Mouse (Mus musculus): ENCODE results near the gene Dhps. TPM values are rescaled to one million over a fixed set of nuclear protein-coding genes. Genes with fewer than 3 reads are reported as not detected.

The Dhps gene
- polyA plus RNA-seq, 1 experiment from 2014 or later: 85.8 TPM

Small RNA genes lying within 50 kb of the gene (microRNA-seq; reads per million reads assigned to microRNA genes)
- gene Gm23388: 1.7 reads per million
- gene Mir7070: 0.84 reads per million

Other genes starting within 250 kb of the Dhps start
- gene Dand5, start 248.9 kb upstream of the Dhps start, polyA plus RNA-seq (2014; fragmentation: Nextera tagmentation; extraction: Ambion mirVana): 5.9 and 6.0 TPM in 2 replicates
- 49.2 and 54.2 TPM in 2 replicates for gene Gadd45gip1, start 240.2 kb upstream of the Dhps start, polyA plus RNA-seq (2014; fragmentation: Nextera tagmentation; extraction: Ambion mirVana)
- gene Rad23a, start 231.1 kb upstream of the Dhps start, polyA plus RNA-seq (2014; fragmentation: Nextera tagmentation; extraction: Ambion mirVana): 124 and 125 TPM in 2 replicates
- 758 and 944 TPM in 2 replicates for gene Calr, start 224.8 kb upstream of the Dhps start, polyA plus RNA-seq (2014; fragmentation: Nextera tagmentation; extraction: Ambion mirVana)
- 90.4 and 105 TPM in 2 replicates for gene Farsa, start 214.8 kb upstream of the Dhps start, polyA plus RNA-seq (2014; fragmentation: Nextera tagmentation; extraction: Ambion mirVana)
- 73.0 and 98.4 TPM in 2 replicates for gene Syce2, start 199.6 kb upstream of the Dhps start, polyA plus RNA-seq (2014; fragmentation: Nextera tagmentation; extraction: Ambion mirVana)
- gene Gcdh, start 177.8 kb upstream of the Dhps start, polyA plus RNA-seq (2014; fragmentation: Nextera tagmentation; extraction: Ambion mirVana): 28.6 and 43.3 TPM in 2 replicates
- 1.2 and 1.7 TPM in 2 replicates for gene Klf1, start 169.8 kb upstream of the Dhps start, polyA plus RNA-seq (2014; fragmentation: Nextera tagmentation; extraction: Ambion mirVana)
- gene Dnase2a, start 163.2 kb upstream of the Dhps start, polyA plus RNA-seq (2014; fragmentation: Nextera tagmentation; extraction: Ambion mirVana): 10.8 and 12.1 TPM in 2 replicates
- 0.21 and 0.35 TPM in 2 replicates for gene Mast1, start 134.4 kb upstream of the Dhps start, polyA plus RNA-seq (2014; fragmentation: Nextera tagmentation; extraction: Ambion mirVana)
- 0.16 TPM in 1 of 2 replicates, not detected in the other for gene Rtbdn, start 124.8 kb upstream of the Dhps start, polyA plus RNA-seq (2014; fragmentation: Nextera tagmentation; extraction: Ambion mirVana)
- gene Gm49661, start 102.3 kb upstream of the Dhps start, polyA plus RNA-seq (2014; fragmentation: Nextera tagmentation; extraction: Ambion mirVana): not detected in 2 replicates
- 965 and 1,048 TPM in 2 replicates for gene Prdx2, start 102.2 kb upstream of the Dhps start, polyA plus RNA-seq (2014; fragmentation: Nextera tagmentation; extraction: Ambion mirVana)
- 143 and 154 TPM in 2 replicates for gene Rnaseh2a, start 102.0 kb upstream of the Dhps start, polyA plus RNA-seq (2014; fragmentation: Nextera tagmentation; extraction: Ambion mirVana)
- 7.3 and 10.0 TPM in 2 replicates for gene Junb, start 93.0 kb upstream of the Dhps start, polyA plus RNA-seq (2014; fragmentation: Nextera tagmentation; extraction: Ambion mirVana)
- gene Hook2, start 81.2 kb upstream of the Dhps start, polyA plus RNA-seq (2014; fragmentation: Nextera tagmentation; extraction: Ambion mirVana): 14.6 and 18.7 TPM in 2 replicates
- gene Best2, start 57.2 kb upstream of the Dhps start, polyA plus RNA-seq (2014; fragmentation: Nextera tagmentation; extraction: Ambion mirVana): not detected in 2 replicates
- gene Asna1, start 46.5 kb upstream of the Dhps start, polyA plus RNA-seq (2014; fragmentation: Nextera tagmentation; extraction: Ambion mirVana): 109 and 180 TPM in 2 replicates
- 163 and 211 TPM in 2 replicates for gene Trir, start 44.9 kb upstream of the Dhps start, polyA plus RNA-seq (2014; fragmentation: Nextera tagmentation; extraction: Ambion mirVana)
- gene Tnpo2, start 34.8 kb upstream of the Dhps start, polyA plus RNA-seq (2014; fragmentation: Nextera tagmentation; extraction: Ambion mirVana): 15.6 and 19.7 TPM in 2 replicates
- gene Fbxw9, start 11.7 kb upstream of the Dhps start, polyA plus RNA-seq (2014; fragmentation: Nextera tagmentation; extraction: Ambion mirVana): 24.4 and 29.6 TPM in 2 replicates
- gene Gm5741, start 3.8 kb upstream of the Dhps start, polyA plus RNA-seq (2014; fragmentation: Nextera tagmentation; extraction: Ambion mirVana): 1.1 TPM in 1 of 2 replicates, not detected in the other
- 161 and 174 TPM in 2 replicates for gene Wdr83os, start 9.0 kb downstream of the Dhps start, polyA plus RNA-seq (2014; fragmentation: Nextera tagmentation; extraction: Ambion mirVana)
- 43.4 and 44.9 TPM in 2 replicates for gene Wdr83, start 9.5 kb downstream of the Dhps start, polyA plus RNA-seq (2014; fragmentation: Nextera tagmentation; extraction: Ambion mirVana)
- 23.3 and 33.9 TPM in 2 replicates for gene Man2b1, start 11.5 kb downstream of the Dhps start, polyA plus RNA-seq (2014; fragmentation: Nextera tagmentation; extraction: Ambion mirVana)
- gene Zfp791, start 51.3 kb downstream of the Dhps start, polyA plus RNA-seq (2014; fragmentation: Nextera tagmentation; extraction: Ambion mirVana): 1.3 and 1.6 TPM in 2 replicates
- gene Cks1brt, start 80.2 kb downstream of the Dhps start, polyA plus RNA-seq (2014; fragmentation: Nextera tagmentation; extraction: Ambion mirVana): not detected in 2 replicates
- not detected in 2 replicates for gene Olfr371, start 154.2 kb downstream of the Dhps start, polyA plus RNA-seq (2014; fragmentation: Nextera tagmentation; extraction: Ambion mirVana)
- gene Orc6, start 227.9 kb downstream of the Dhps start, polyA plus RNA-seq (2014; fragmentation: Nextera tagmentation; extraction: Ambion mirVana): 136 and 170 TPM in 2 replicates
- gene Vps35, start 228.0 kb downstream of the Dhps start, polyA plus RNA-seq (2014; fragmentation: Nextera tagmentation; extraction: Ambion mirVana): 108 and 137 TPM in 2 replicates